Mouse (Mus musculus) midbrain, embryonic 12.5 days (tissue): ENCODE measurements at regions not wholly inside any gene's neighbourhood (a gene's known extent, or its start where the extent isn't known, plus 50 kb on each side); places are given as distances from the start of the nearest gene placed in this dataset.

Source experiments
- ATAC-seq: fragments of 200-750 bp; cut with Nextera tagmentation; 2 replicates; pipeline ENCODE4 v1.8.0; 2017; ENCODE audit warnings: low read depth, moderate TSS enrichment, moderate library complexity; ENCODE audit not compliant: low FRiP score
- H3K27ac ChIP-seq: fragments of 300-500 bp; sonication (generic); replicated peaks from 2 replicates; pipeline ENCODE4 v1.5.1; 2016; ENCODE audit warnings: mild to moderate bottlenecking
- H3K27me3 ChIP-seq: fragments of 300-500 bp; sonication (generic); 2 replicates; pipeline ENCODE4 v1.6.1; 2016; ENCODE audit warnings: mild to moderate bottlenecking
- H3K36me3 ChIP-seq: fragments of 300-500 bp; sonication (generic); 2 replicates; pipeline ENCODE4 v1.6.1; 2016
- H3K4me1 ChIP-seq: fragments of 300-500 bp; sonication (generic); 2 replicates; pipeline ENCODE4 v1.6.1; 2016
- H3K4me2 ChIP-seq: fragments of 300-500 bp; sonication (generic); replicated peaks from 2 replicates; pipeline ENCODE4 v1.6.1; 2016; ENCODE audit warnings: mild to moderate bottlenecking, moderate library complexity
- H3K4me3 ChIP-seq: fragments of 300-500 bp; sonication (generic); 2 replicates; pipeline ENCODE4 v1.5.1; 2016; ENCODE audit warnings: mild to moderate bottlenecking
- H3K9ac ChIP-seq: fragments of 300-500 bp; sonication (generic); replicated peaks from 2 replicates; pipeline ENCODE4 v1.6.1; 2016; ENCODE audit warnings: mild to moderate bottlenecking, moderate library complexity
- H3K9me3 ChIP-seq: fragments of 300-500 bp; sonication (generic); 2 replicates; pipeline ENCODE4 v1.6.1; 2016; ENCODE audit warnings: mild to moderate bottlenecking
- WGBS: fragments of 180-500 bp; shearing (Covaris S2); methylation state at CpG from one replicate; pipeline ENCODE4 v1.1.7; 2016; 5-methylcytosine and 5-hydroxymethylcytosine counted together

DNA sequence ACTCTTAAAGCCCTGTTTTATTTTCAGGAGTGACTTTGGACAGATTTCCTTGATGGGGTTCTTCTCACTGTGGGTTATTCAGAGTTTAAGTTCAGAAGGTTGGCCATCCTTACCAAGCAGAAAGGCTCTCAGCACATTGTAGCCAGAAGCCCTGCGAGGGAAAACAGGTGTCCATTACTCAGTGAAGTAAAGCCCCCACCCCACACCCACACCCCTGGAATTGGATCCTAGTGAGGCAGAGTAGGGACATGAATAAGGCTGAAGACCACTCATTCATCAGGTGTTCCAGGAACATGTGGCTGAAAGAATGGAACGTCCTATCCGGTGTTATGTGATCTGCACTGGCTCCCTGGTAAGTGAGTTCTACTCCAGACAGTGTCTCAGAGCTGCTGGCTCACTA, 602.3 kb downstream of the Tns3 start:
- Histone ChIP-seq H3K27me3 (no peaks in the 10 kb centered on the region), H3K36me3 (no peaks in the 10 kb centered on the region), H3K27ac (no peak overlapping the region), H3K9me3 (no peaks in the 10 kb centered on the region), H3K4me1 (no peaks in the 10 kb centered on the region), H3K4me3 (no peak overlapping the region), H3K4me2 (no peak overlapping the region), H3K9ac (no peak overlapping the region)
- ATAC-seq: no peak
- 88% methylated on average over 3 of the region's 3 CpGs for WGBS

- no peak overlapping the region for H3K27ac ChIP-seq
- no peak overlapping the region for H3K4me2 ChIP-seq
- no peaks in the 10 kb centered on the region for H3K27me3 ChIP-seq
- H3K4me1 ChIP-seq: no peaks in the 10 kb centered on the region
- H3K4me3 ChIP-seq: no peak overlapping the region
- H3K36me3 ChIP-seq: no peaks in the 10 kb centered on the region
- ATAC-seq: no peak
- WGBS: 92% methylated on average over 3 of the region's 3 CpGs
- H3K9me3 ChIP-seq: no peaks in the 10 kb centered on the region
- H3K9ac ChIP-seq: no peak overlapping the region
Observed at GRCm38 (mm10) chr11:8061573-8061972, 602.8 kb downstream of the Tns3 start.

- no peaks in the 10 kb centered on the region for H3K9me3 ChIP-seq
- H3K36me3 ChIP-seq: no peaks in the 10 kb centered on the region
- WGBS: 14% methylated on average over 4 of the region's 4 CpGs
- no peak overlapping the region for H3K27ac ChIP-seq
- H3K4me1 ChIP-seq: peaks cover 5% of the 10 kb centered on the region; the same call in 1 of the 2 replicates
- H3K27me3 ChIP-seq: no peaks in the 10 kb centered on the region
- no peak overlapping the region for H3K4me2 ChIP-seq
- H3K4me3 ChIP-seq: no peak overlapping the region
- no peak for ATAC-seq
- no peak overlapping the region for H3K9ac ChIP-seq
Observed at GRCm38 (mm10) chr11:8051499-8051898, 612.8 kb downstream of the Tns3 start.

DNA sequence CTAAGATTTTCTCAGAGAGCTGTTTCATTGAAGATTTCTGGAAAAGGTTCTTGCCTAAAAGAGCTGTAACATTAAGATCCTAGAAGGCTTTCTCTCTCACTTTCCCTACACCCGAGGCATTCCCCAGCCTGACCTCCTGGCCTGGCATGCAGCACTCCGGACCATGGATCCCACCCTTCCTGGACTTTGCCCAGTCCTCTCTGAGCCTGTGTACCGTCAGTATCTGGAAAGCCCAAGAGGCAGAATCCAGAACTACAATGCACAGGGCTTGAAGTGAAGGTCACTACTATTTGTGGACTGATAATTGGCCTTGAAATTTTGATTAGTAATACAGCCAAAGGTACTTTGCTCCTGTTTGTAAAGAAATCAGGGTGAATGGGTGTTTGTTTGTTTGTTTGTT, 619.2 kb downstream of the Tns3 start:
- Histone ChIP-seq H3K9me3 (no peaks in the 10 kb centered on the region), H3K4me2 (no peak overlapping the region), H3K4me1 (no peaks in the 10 kb centered on the region), H3K4me3 (no peak overlapping the region), H3K27me3 (no peaks in the 10 kb centered on the region), H3K27ac (no peak overlapping the region), H3K9ac (no peak overlapping the region), H3K36me3 (no peaks in the 10 kb centered on the region)
- ATAC-seq: no peak
- WGBS: 82% methylated on average over 3 of the region's 3 CpGs

DNA sequence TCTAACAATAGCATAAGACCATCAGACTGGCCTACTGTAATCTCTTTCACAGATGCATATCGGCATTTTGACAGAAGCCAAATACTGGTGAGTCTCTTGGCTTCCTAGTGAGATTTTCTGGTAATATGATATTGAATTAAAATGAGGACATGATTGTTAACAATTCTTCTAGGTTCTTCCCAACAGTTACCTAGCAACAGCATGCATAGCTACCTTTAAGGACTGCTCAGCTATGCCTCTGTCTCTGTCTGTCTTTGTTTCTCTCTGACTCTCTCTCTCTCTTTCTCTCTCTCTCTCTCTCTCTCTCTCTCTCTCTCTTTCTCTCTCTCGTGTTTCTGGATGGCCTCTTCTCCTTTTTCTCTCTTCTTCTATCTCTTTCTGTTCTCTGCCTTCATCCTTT, 634.2 kb downstream of the Tns3 start:
- H3K9ac ChIP-seq: no peak overlapping the region
- H3K9me3 ChIP-seq: no peaks in the 10 kb centered on the region
- no peak overlapping the region for H3K4me3 ChIP-seq
- H3K4me1 ChIP-seq: no peaks in the 10 kb centered on the region
- no peaks in the 10 kb centered on the region for H3K36me3 ChIP-seq
- no peak overlapping the region for H3K4me2 ChIP-seq
- no peak for ATAC-seq
- no peak overlapping the region for H3K27ac ChIP-seq
- no peaks in the 10 kb centered on the region for H3K27me3 ChIP-seq
- 55% methylated on average over 2 of the region's 2 CpGs for WGBS

DNA sequence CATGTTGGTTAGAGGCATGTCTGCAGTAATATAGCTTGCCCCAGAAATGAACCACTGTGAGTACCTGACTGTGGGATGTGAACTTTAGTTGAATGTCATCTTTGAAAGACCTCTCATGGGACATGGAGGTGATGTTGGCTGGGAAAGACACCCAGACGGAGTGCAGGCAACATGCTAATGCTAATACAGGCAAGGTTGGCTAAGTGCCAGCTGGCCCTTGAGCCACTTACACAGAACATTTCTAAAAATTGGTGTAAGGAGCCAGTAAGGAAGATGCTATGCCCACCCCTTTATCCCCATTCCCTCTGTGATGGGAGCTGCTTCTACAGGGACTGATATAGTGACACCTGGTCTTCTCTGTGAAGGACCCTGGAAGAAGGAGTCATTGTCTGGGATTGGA, 656.5 kb downstream of the Tns3 start:
- H3K27ac ChIP-seq: no peak overlapping the region
- no peaks in the 10 kb centered on the region for H3K27me3 ChIP-seq
- H3K36me3 ChIP-seq: no peaks in the 10 kb centered on the region
- H3K4me2 ChIP-seq: no peak overlapping the region
- no peak for ATAC-seq
- 82% methylated on average over 1 of the region's 1 CpGs for WGBS
- H3K4me3 ChIP-seq: no peak overlapping the region
- H3K9ac ChIP-seq: no peak overlapping the region
- no peaks in the 10 kb centered on the region for H3K4me1 ChIP-seq
- no peaks in the 10 kb centered on the region for H3K9me3 ChIP-seq

DNA sequence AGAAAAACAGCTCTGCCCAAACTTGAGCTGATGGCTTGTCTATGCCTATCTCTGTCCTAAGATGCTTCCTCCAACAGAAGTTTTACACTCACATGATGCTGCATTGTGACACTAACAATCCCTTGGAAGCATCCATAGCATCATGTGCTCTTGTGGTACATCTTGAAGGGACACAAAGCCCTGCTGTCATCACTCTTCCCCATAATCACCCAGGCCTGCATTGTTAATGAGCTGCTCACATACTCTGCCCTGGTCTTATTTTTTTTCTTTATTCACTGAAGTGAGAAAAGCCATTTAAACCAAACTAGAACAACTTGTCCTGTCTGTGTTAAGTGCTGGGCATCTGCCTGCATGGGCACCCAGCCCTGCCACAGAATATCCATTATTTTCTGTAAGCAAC, 683.3 kb downstream of the Tns3 start:
- H3K4me3 ChIP-seq: no peak overlapping the region
- no peak for ATAC-seq
- no peak overlapping the region for H3K9ac ChIP-seq
- 0 out of 2 replicates have a peak, but pooled peaks cover 2% of the 10 kb centered on the region for H3K4me1 ChIP-seq
- no peaks in the 10 kb centered on the region for H3K9me3 ChIP-seq
- H3K27ac ChIP-seq: no peak overlapping the region
- no peak overlapping the region for H3K4me2 ChIP-seq
- no peaks in the 10 kb centered on the region for H3K27me3 ChIP-seq
- no peaks in the 10 kb centered on the region for H3K36me3 ChIP-seq

GRCm38 (mm10) chr11:7975845-7976244, 688.5 kb downstream of the Tns3 start:
- no peak for ATAC-seq
- no peak overlapping the region for H3K4me3 ChIP-seq
- H3K4me2 ChIP-seq: no peak overlapping the region
- H3K27ac ChIP-seq: no peak overlapping the region
- H3K9ac ChIP-seq: no peak overlapping the region
- 0 out of 2 replicates have a peak, but pooled peaks cover 4% of the 10 kb centered on the region for H3K4me1 ChIP-seq
- 52% methylated on average over 9 of the region's 9 CpGs for WGBS
- H3K27me3 ChIP-seq: no peaks in the 10 kb centered on the region
- no peaks in the 10 kb centered on the region for H3K9me3 ChIP-seq
- no peaks in the 10 kb centered on the region for H3K36me3 ChIP-seq

- ATAC-seq: no peak
- no peak overlapping the region for H3K4me2 ChIP-seq
- H3K4me3 ChIP-seq: no peak overlapping the region
- H3K27ac ChIP-seq: no peak overlapping the region
- H3K9ac ChIP-seq: no peak overlapping the region
- H3K36me3 ChIP-seq: no peaks in the 10 kb centered on the region
- H3K4me1 ChIP-seq: no peaks in the 10 kb centered on the region
- no peaks in the 10 kb centered on the region for H3K27me3 ChIP-seq
- H3K9me3 ChIP-seq: no peaks in the 10 kb centered on the region
Observed at GRCm38 (mm10) chr11:7949931-7950330, 714.4 kb downstream of the Tns3 start.

- no peak overlapping the region for H3K27ac ChIP-seq
- H3K36me3 ChIP-seq: no peaks in the 10 kb centered on the region
- no peaks in the 10 kb centered on the region for H3K27me3 ChIP-seq
- ATAC-seq: no peak
- H3K9ac ChIP-seq: no peak overlapping the region
- no peak overlapping the region for H3K4me3 ChIP-seq
- H3K4me2 ChIP-seq: no peak overlapping the region
- H3K4me1 ChIP-seq: no peaks in the 10 kb centered on the region
- WGBS: 78% methylated on average over 6 of the region's 6 CpGs
- H3K9me3 ChIP-seq: no peaks in the 10 kb centered on the region
Observed at GRCm38 (mm10) chr11:7949201-7949875, 715.0 kb downstream of the Tns3 start.

DNA sequence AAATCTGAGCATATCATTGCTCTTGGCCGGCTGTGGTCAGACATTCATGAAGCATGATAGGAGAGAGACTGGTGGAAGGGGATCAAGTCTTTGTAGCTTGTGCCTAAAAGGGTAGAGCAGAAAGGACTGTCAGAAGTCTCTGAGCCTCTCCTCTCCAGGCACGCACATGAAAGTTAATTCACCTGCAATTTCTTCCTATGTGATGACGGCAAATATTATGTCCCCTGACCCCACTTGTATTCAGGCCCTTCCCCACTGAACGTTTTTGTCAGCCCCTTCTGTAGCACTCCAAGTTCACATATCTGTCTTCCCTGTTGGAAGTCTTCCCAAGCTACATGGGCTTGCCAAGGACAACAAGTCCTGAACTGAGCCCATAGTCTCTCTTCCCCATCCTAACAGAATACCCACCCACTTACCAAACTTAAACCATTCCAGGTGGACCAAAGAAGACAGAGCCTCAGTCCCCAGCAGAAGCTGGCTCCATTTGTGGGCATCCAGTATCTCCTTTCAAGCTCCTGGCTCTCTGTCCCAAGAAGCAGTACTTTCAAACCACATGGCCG, 719.3 kb downstream of the Tns3 start:
- no peak for ATAC-seq
- H3K9me3 ChIP-seq: no peaks in the 10 kb centered on the region
- WGBS: 89% methylated on average over 5 of the region's 5 CpGs
- H3K9ac ChIP-seq: no peak overlapping the region
- no peak overlapping the region for H3K27ac ChIP-seq
- H3K27me3 ChIP-seq: no peaks in the 10 kb centered on the region
- H3K4me1 ChIP-seq: no peaks in the 10 kb centered on the region
- no peaks in the 10 kb centered on the region for H3K36me3 ChIP-seq
- H3K4me3 ChIP-seq: no peak overlapping the region
- H3K4me2 ChIP-seq: no peak overlapping the region

DNA sequence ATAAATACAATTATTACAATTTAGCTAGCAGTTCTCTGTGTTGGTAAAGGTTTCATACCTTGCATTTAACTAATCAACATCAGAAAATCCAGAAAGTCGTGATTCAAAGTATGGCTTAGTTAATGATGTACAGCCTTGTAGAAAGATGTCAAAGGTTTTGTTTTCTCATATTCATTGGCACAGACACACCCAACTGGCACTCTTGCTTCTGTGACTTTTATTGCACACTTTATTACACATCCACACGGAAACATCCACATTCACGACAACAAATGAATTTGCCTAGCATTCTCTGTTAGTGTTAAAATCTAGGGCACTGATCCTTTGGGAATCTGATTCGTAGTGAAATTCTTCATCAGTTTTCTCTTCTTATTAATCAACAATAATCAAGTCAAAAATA, 720.0 kb downstream of the Tns3 start:
- H3K9me3 ChIP-seq: no peaks in the 10 kb centered on the region
- no peaks in the 10 kb centered on the region for H3K27me3 ChIP-seq
- H3K4me1 ChIP-seq: no peaks in the 10 kb centered on the region
- no peaks in the 10 kb centered on the region for H3K36me3 ChIP-seq
- no peak overlapping the region for H3K9ac ChIP-seq
- H3K4me2 ChIP-seq: no peak overlapping the region
- no peak for ATAC-seq
- no peak overlapping the region for H3K4me3 ChIP-seq
- WGBS: 87% methylated on average over 4 of the region's 4 CpGs
- no peak overlapping the region for H3K27ac ChIP-seq

DNA sequence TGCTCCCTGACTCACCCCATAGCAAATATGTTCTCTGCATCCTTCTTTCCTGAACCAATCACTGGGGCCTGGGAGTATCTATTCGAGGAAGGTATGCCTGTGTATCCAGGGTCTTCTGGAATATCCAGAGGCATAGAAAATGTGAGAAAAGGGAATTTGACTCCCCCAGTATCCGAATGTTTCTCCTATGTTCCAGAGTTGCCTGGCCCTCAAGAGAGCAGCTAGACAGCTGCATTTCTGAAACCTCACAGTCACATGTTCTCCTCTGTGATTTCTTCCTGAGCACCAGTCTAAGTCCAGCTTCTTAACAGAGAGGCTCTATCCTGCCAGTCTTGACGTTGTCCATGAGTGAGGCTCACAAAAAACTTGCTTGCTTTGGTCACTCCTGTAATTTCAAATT, 719.9 kb upstream of the Igfbp3 start:
- Histone ChIP-seq H3K9ac (no peak overlapping the region), H3K9me3 (no peaks in the 10 kb centered on the region), H3K4me2 (no peak overlapping the region), H3K4me1 (no peaks in the 10 kb centered on the region), H3K27ac (no peak overlapping the region), H3K4me3 (no peak overlapping the region), H3K36me3 (no peaks in the 10 kb centered on the region), H3K27me3 (no peaks in the 10 kb centered on the region)
- WGBS: 74% methylated on average over 3 of the region's 3 CpGs
- ATAC-seq: no peak
